Mouse (Mus musculus) hindbrain, embryonic 11.5 days (tissue): Measurements from ENCODE around the gene Stard13. TPM values are rescaled to one million over a fixed set of nuclear protein-coding genes. Genes with fewer than 3 reads are reported as not detected.

Experiments used
- ATAC-seq: fragments of 200-750 bp; cut with Nextera tagmentation; 2 replicates; pipeline ENCODE4 v1.8.0; 2017; ENCODE audit warnings: mild to moderate bottlenecking, moderate TSS enrichment, moderate library complexity; ENCODE audit not compliant: low FRiP score
- DNase-seq: peaks from one replicate; pipeline ENCODE4 v3.0.0-alpha.2; 2015; ENCODE audit warnings: low spot score
- H3K27ac ChIP-seq: fragments of 300-500 bp; sonication (generic); 2 replicates; pipeline ENCODE4 v1.5.1; 2014; ENCODE audit warnings: mild to moderate bottlenecking, low read depth, low read length
- H3K27me3 ChIP-seq: fragments of 300-500 bp; sonication (generic); 2 replicates; pipeline ENCODE4 v1.6.1; 2014; ENCODE audit warnings: mild to moderate bottlenecking, low read length, moderate library complexity, mixed read lengths; ENCODE audit not compliant: control insufficient read depth, insufficient read depth
- H3K36me3 ChIP-seq: fragments of 300-500 bp; sonication (generic); 2 replicates; pipeline ENCODE4 v1.6.1; 2014; ENCODE audit warnings: mild to moderate bottlenecking, low read length, moderate library complexity, mixed read lengths; ENCODE audit not compliant: control insufficient read depth, insufficient read depth
- H3K4me1 ChIP-seq: fragments of 300-500 bp; sonication (generic); replicated peaks from 2 replicates; pipeline ENCODE4 v1.6.1; 2014; ENCODE audit warnings: low read length, mixed read lengths; ENCODE audit not compliant: control insufficient read depth, insufficient read depth
- H3K4me2 ChIP-seq: fragments of 300-500 bp; sonication (generic); replicated peaks from 2 replicates; pipeline ENCODE4 v1.6.1; 2014; ENCODE audit warnings: mild to moderate bottlenecking, low read depth, low read length
- H3K4me3 ChIP-seq: fragments of 300-500 bp; sonication (generic); 2 replicates; pipeline ENCODE4 v1.5.1; 2014; ENCODE audit warnings: low read depth, low read length
- H3K9ac ChIP-seq: fragments of 300-500 bp; sonication (generic); 2 replicates; pipeline ENCODE4 v1.6.1; 2014; ENCODE audit warnings: low read depth, low read length
- H3K9me3 ChIP-seq: fragments of 300-500 bp; sonication (generic); 2 replicates; pipeline ENCODE4 v1.6.1; 2016; ENCODE audit warnings: low read length; ENCODE audit not compliant: control insufficient read depth
- WGBS: fragments of 180-500 bp; shearing (Covaris S2); extraction: QIAGEN DNeasy Blood & Tissue Kit; methylation state at CpG from one replicate; pipeline ENCODE4 v1.1.7; 2014; 5-methylcytosine and 5-hydroxymethylcytosine counted together
- polyA plus RNA-seq: library from polyadenylated mRNA; unstranded; fragments of >200 nt; fragmentation: Nextera tagmentation; extraction: Ambion mirVana; gene quantifications from 2 replicates; pipeline ENCODE4 v1.2.1, GENCODE M21; 2014

Gene Stard13
- polyA plus RNA-seq, 1 experiment from 2014 or later: 4.3 TPM

- 91% methylated on average over 8 of the region's 8 CpGs for WGBS
- Histone ChIP-seq H3K27ac (no peak overlapping the region), H3K27me3 (no peaks in the 10 kb centered on the region), H3K9ac (no peak overlapping the region), H3K9me3 (no peaks in the 10 kb centered on the region), H3K4me1 (no peaks in the 10 kb centered on the region), H3K36me3 (no peaks in the 10 kb centered on the region), H3K4me3 (no peak overlapping the region), H3K4me2 (no peak overlapping the region)
- ATAC-seq (no peak), DNase-seq (no peak)
Observed at GRCm38 (mm10) chr5:151251656-151252055, 18.0 kb upstream of the Stard13 start.

- no peak overlapping the region for H3K4me2 ChIP-seq
- H3K4me3 ChIP-seq: no peak overlapping the region
- DNase-seq (no peak), ATAC-seq (no peak)
- H3K27me3 ChIP-seq: no peaks in the 10 kb centered on the region
- H3K9me3 ChIP-seq: no peaks in the 10 kb centered on the region
- H3K36me3 ChIP-seq: no peaks in the 10 kb centered on the region
- H3K4me1 ChIP-seq: no peaks in the 10 kb centered on the region
- H3K27ac ChIP-seq: no peak overlapping the region
- WGBS: 70% methylated on average over 10 of the region's 10 CpGs
- no peak overlapping the region for H3K9ac ChIP-seq
Observed at GRCm38 (mm10) chr5:151248671-151249620, 15.3 kb upstream of the Stard13 start.

DNA sequence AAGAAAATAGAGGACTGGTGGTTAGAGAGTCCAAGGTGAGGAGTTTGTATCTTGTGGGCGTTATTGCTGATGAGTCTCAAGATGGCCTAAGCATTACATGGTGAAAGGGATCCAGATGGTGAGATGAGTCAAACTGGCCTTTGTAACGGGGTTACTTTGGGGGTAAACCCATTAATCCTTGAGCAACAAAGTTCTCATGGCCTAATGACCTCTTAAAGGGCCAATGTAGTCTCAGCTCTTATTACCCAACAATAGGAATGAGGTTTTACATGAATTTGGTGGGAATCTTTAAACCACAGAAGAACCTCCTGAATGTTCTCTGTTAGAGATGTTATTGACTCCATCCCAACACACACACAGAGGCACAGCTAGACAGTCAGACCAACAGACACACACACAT, 14.4 kb upstream of the Stard13 start:
- Histone ChIP-seq H3K9me3 (no peaks in the 10 kb centered on the region), H3K36me3 (no peaks in the 10 kb centered on the region), H3K9ac (no peak overlapping the region), H3K27ac (no peak overlapping the region), H3K4me1 (no peaks in the 10 kb centered on the region), H3K4me3 (no peak overlapping the region), H3K4me2 (no peak overlapping the region), H3K27me3 (no peaks in the 10 kb centered on the region)
- WGBS: 69% methylated on average over 2 of the region's 2 CpGs
- DNase-seq: no peak
- no peak for ATAC-seq

GRCm38 (mm10) chr5:151247115-151247875, 13.7 kb upstream of the Stard13 start:
- Histone ChIP-seq H3K9me3 (no peaks in the 10 kb centered on the region), H3K36me3 (no peaks in the 10 kb centered on the region), H3K4me1 (no peaks in the 10 kb centered on the region), H3K4me3 (no peak overlapping the region), H3K4me2 (no peak overlapping the region), H3K27ac (no peak overlapping the region), H3K9ac (no peak overlapping the region), H3K27me3 (no peaks in the 10 kb centered on the region)
- no peak for ATAC-seq
- 64% methylated on average over 11 of the region's 11 CpGs for WGBS
- DNase-seq: no peak

DNA sequence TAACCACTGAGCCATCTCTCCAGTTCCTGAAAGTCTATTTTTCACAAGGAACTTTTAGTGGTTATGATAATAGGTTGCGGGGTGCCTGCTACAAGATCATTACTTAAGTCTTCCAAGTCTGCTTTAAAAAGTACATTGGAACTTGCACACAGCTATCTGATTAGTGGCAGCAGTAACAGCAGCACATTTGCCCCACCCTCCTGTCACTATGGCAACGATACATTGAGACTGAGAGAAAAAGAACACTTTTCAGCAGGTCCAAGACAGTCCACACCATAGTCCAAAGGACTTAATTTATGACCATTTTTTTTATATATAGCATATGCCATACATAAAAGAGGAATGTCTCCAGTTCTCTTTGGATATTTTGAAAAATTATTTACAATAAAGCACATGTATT, 12.7 kb upstream of the Stard13 start:
- H3K36me3 ChIP-seq: no peaks in the 10 kb centered on the region
- no peak overlapping the region for H3K9ac ChIP-seq
- H3K4me3 ChIP-seq: no peak overlapping the region
- no peak overlapping the region for H3K27ac ChIP-seq
- DNase-seq (no peak), ATAC-seq (no peak)
- H3K4me1 ChIP-seq: no peaks in the 10 kb centered on the region
- WGBS: 85% methylated on average over 2 of the region's 2 CpGs
- H3K4me2 ChIP-seq: no peak overlapping the region
- H3K27me3 ChIP-seq: no peaks in the 10 kb centered on the region
- no peaks in the 10 kb centered on the region for H3K9me3 ChIP-seq

- H3K4me3 ChIP-seq: no peak overlapping the region
- no peak overlapping the region for H3K4me2 ChIP-seq
- no peaks in the 10 kb centered on the region for H3K27me3 ChIP-seq
- 89% methylated on average over 5 of the region's 5 CpGs for WGBS
- no peak overlapping the region for H3K27ac ChIP-seq
- no peaks in the 10 kb centered on the region for H3K36me3 ChIP-seq
- ATAC-seq: no peak
- H3K9me3 ChIP-seq: no peaks in the 10 kb centered on the region
- no peak overlapping the region for H3K9ac ChIP-seq
- no peaks in the 10 kb centered on the region for H3K4me1 ChIP-seq
- DNase-seq: no peak
Observed at GRCm38 (mm10) chr5:151245571-151245970, 11.9 kb upstream of the Stard13 start.

- Histone ChIP-seq H3K27ac (no peak overlapping the region), H3K27me3 (no peaks in the 10 kb centered on the region), H3K9me3 (no peaks in the 10 kb centered on the region), H3K4me1 (no peaks in the 10 kb centered on the region), H3K9ac (no peak overlapping the region), H3K4me3 (no peak overlapping the region), H3K36me3 (no peaks in the 10 kb centered on the region), H3K4me2 (no peak overlapping the region)
- 79% methylated on average over 9 of the region's 9 CpGs for whole genome bisulfite sequencing
- ATAC-seq (no peak), DNase-seq (no peak)
Observed at GRCm38 (mm10) chr5:151238730-151239129, 5.1 kb upstream of the Stard13 start.

- Histone ChIP-seq H3K27ac (no peak overlapping the region), H3K27me3 (peaks cover 3% of the 10 kb centered on the region)
Observed at GRCm38 (mm10) chr5:151236411-151236810, 2.8 kb upstream of the Stard13 start.

More at GRCm38 (mm10) chr5:151236411-151236810, 2.8 kb upstream of the Stard13 start:
- Histone ChIP-seq H3K4me3 (no peak overlapping the region), H3K4me2 (no peak overlapping the region), H3K36me3 (no peaks in the 10 kb centered on the region), H3K9ac (no peak overlapping the region), H3K4me1 (no peaks in the 10 kb centered on the region; the same call in 1 of the 2 replicates), H3K9me3 (no peaks in the 10 kb centered on the region)
- WGBS: 77% methylated on average over 5 of the region's 5 CpGs
- DNase-seq (no peak), ATAC-seq (no peak)
